Mouse (Mus musculus): ENCODE measurements around the gene Nxph1.
A peak's percentile ranks its signal among the peaks of the same experiment; 100 is the strongest.

Nxph1 gene

DNA sequence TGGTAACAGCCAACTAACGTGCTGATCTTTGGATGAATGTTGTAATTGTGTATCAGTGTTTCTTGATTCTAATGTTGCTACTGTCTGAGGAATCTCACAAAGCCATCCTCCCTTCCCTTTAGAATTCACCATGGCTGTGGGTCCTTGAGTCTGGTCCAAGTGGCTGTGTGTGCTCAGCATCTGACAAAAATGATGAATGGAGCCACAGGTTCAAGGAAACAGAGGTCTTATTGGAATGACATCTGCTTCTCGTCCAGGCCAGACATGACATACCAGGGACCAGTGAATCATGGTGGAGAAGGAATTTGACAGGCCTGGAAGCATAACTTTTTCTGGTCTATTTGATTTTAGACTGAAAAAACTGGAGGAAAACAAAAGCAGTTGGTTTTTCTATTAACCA, 22.3 kb downstream of the Nxph1 start:
- DNase-seq (ENCODE audit: low spot score): no peak

DNA sequence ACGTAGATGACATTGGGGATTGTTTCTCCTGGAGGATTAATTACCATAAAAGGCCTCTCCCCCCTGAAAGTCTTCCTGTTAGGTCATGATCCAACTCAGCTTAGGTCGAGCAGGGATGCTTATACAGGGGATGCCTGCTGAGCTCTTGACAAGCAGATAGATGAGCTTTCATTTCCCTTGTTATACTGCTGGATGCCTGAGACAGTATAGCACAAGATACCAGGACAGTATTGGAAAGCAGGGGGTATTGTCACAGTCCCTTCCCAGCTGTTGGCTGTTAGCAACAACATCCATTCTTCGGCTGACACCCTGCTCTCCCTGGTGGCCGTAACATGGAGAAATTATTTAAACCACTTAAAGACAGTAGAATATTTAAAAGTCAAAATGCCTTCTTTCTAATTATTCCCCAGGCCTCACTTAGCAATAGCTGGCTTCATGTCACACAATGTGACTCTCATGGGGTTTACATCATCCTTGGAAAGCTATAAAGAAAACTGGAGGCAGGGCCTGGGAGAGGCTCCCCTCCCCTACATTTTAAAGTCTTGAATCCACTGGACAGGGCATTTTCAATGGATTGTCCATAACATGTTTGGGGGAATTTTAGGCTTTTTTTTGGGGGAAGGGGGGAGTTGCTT, 31.1 kb downstream of the Nxph1 start:
- DNase-seq (ENCODE audit: low spot score): peak; percentile 23

DNA sequence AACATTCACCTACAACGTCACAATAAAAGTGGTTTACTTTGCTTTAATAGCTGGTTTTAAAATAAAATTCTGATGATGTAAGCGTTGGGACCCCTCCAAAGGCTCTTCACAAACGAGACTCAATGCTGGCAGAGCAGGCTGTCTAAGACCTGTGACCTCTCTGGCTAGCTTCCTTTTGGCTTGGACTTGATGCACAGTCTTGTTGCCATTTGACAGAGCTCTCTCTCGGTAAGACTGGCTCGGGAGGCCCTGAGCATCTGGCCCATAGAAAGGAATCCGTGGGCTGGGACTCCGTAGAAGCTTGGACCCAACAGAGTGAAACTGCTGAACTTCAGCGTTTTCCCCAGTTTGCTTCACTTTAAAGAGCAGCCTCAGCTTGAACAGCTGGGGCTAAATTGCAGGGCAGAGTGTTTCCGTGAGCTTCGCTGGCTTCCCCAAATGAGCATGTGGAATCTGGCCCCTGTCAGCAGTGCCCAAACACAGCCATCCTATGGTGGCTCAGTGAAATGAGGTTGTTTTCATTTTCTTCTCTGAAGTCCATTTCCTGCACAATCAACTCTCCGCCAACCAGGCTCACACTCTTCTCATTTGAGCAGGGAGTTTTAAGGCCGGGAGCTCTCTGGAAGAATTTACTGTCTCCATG, 48.2 kb downstream of the Nxph1 start:
- peak; percentile 4 for DNase-seq (ENCODE audit: low spot score)

DNA sequence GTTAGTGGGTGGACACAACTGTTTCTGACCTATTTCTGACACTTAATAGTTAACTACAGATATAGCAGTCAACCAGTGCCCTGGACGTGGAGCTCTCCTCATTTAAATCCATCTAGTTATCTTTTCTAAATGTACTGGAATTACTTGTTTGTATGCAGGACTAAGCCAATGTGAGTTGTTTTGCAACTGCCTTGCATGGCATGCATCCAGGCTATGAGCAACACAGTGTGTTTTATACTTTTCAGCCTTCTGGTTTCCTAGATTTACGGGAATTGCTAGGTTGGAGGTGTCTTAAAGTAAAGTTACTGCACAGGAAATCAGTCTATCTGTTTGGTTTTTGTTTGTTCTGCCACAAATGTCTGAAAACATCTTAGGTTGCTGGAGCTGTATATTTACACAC, 49.1 kb downstream of the Nxph1 start:
- DNase-seq (ENCODE audit: low spot score): no peak

DNA sequence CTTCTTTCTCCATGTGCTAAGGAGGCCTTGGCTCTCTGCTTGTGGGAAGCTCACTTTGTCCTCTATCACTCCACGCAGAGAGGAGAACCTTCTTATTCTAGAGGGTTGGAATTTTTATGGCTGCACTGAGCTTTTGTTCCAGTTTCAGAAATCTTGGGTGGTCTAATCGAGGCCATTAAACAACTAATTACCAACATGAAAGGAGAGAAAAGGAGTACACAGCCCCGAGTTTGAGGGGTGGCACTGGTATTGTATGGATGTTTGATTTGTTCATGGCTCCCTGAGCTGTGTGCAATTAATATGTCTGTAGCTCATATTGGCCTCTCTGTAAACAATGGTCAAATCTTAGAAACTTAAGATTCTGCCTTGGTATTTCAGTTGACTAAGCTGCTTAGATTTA, 54.5 kb downstream of the Nxph1 start:
- DNase-seq (ENCODE audit: low spot score): no peak

- DNase-seq (ENCODE audit: low spot score): no peak
These were observed 78.4 kb downstream of the Nxph1 start for GRCm38 (mm10) chr6:9026631-9027030.

GRCm38 (mm10) chr6:9027146-9027545, 78.9 kb downstream of the Nxph1 start:
- no peak for DNase-seq (ENCODE audit: low spot score)

DNA sequence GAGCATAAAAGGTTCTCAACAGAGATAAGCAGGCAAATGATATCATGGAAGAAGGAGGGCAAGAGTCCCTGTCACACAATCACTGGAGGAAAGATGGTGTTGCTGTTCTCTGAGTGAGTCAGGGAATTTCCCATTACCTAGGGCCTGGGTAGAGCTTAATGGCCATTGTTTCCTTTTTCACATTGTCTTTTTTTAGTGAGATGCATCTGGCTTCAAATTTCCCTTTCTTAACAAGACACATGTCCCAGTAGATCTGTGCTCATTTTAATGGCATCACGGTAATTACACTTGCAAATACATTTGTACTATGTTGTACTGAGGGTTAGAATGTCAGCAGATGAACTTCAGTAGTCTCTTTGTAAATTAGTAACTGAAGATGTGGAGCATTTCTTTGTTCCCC, 80.3 kb downstream of the Nxph1 start:
- no peak for DNase-seq (ENCODE audit: low spot score)

DNA sequence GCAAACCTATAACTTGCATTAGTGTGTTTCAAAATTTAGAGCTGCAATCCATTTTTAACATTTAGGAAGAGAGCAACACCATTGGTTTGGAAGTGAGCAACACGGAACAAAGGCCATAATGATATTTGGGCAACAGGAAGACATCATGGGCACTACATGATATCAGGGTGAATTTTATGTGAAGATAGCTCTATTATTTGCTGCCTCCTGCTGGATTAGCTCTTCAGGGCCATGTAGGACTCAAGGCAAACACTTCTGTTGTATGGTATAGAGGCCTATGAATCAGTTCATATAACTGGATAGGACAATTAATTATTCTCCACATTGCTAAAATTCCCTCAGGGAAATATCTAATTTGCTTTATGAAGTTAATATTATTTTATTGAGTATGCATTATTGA, 91.1 kb downstream of the Nxph1 start:
- DNase-seq (ENCODE audit: low spot score): no peak

DNA sequence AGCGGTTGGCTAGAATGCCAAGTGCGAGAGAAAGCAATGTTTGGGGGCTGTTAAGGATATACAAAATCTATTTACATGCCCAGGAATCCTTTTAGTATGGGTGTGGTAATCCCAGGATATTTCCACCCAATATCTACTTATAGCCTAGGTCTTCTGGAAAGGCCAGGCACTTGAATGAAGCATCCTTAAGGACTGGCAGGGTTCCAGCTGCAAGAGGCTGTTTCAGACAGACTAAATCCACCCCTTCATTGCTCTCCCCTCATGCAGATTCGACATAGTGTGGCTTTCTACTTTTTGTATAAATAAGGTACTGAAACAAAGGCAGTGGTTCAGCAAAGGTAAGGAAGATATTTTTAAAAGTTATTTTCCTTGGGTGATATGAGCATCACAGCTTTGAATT, 92.8 kb downstream of the Nxph1 start:
- no peak for DNase-seq (ENCODE audit: low spot score)

DNA sequence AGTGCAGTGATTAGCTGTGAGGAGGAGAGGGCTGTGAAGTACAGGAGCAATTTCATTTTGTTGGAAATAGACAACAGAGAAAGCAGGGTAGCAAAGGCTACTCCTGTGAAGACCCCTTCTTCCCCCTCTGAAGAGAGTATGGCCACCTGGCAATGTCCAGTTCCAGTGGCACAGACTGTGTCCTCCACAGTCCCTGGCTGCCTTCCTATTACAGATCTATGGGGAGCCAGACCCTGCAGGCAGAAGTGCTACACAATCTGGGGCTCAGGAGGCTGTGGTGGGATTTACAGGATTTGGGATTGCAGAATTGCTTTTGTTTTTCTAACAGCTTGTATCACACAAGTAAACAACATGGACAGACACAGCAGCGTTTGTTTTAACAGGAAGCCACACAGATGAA, 94.2 kb downstream of the Nxph1 start:
- no peak for DNase-seq (ENCODE audit: low spot score)

- DNase-seq (ENCODE audit: low spot score): no peak
These were observed 98.6 kb downstream of the Nxph1 start for GRCm38 (mm10) chr6:9046815-9047214.

DNA sequence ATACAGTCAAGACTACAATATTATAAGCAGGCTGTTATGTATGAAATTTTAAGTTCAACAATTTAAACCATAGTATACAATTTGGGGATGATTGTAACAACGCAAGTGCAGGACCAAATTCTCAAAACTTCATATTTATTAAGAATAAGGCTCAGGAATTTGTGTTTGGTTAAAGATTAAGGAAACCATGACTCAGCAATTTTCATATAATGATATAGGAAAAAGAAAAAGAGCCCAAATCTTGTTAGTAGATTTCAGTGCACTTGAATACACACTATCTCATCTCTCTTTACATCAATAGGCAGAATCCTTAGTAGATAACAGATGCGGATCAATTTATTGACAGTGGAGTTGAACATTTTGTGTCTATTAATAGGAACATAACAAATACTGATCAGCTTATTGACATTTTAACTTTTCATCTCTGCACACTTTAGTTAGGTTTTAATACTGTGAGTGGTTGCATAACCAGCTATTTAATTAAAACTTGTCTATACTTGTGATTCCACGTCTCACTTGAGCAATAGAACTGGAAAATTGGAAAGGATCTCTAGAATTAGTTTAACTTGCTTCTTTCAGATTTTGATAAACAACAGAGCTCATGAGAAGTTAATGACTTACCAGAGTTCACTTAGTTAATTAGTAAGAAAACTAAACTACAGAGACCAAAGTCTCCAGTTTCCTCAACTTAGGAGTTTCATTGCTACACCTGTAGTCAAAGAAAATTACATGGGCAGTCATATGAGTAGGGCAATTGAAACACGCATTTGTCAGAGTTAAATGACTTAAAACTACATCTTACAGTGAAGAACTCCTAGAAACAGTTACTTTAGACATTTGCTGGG, 113.3 kb downstream of the Nxph1 start:
- no peak for DNase-seq (ENCODE audit: low spot score)

DNA sequence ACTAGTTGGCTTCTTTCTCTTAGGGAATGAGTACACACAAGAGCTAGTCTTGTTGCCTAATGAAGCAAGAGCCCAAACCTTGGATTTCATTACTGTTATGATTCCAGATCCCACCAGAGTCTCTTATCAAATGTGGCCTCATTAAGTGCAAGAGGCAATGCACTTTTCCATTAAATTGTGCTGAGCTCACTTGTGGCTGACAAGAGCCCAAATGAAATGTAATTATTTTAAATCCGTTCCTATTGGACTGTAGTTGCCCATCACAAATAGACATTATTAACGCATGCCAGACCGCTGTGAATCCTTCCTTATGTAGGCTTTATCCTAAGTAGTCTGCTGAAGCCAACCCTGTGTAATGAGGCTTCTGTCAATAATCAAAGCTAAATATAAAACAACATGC, 118.2 kb downstream of the Nxph1 start:
- no peak for DNase-seq (ENCODE audit: low spot score)

GRCm38 (mm10) chr6:9069913-9070312, 121.7 kb downstream of the Nxph1 start:
- peak; percentile 42 for DNase-seq (ENCODE audit: low spot score)

DNA sequence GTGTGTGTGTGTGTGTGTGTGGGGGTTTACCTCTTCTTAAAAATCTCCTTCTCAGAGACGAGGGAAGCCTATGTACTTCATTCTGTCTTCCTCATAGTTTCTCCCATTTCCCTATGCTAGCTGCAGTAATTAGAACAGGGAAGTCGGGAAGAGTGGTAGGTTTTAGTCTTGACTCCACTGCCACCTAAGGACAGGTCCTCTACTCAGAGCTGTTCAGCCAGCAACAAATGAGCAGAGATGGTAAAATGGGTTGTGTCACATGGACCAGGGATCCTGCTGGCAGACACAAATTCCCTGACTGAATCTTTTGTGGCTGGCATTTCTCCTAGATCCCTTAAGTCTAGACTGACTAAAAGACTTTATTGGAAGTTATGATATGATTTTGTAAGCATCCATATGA, 128.2 kb downstream of the Nxph1 start:
- DNase-seq (ENCODE audit: low spot score): no peak

GRCm38 (mm10) chr6:9077793-9078689, 129.8 kb downstream of the Nxph1 start:
- no peak for DNase-seq (ENCODE audit: low spot score)

DNA sequence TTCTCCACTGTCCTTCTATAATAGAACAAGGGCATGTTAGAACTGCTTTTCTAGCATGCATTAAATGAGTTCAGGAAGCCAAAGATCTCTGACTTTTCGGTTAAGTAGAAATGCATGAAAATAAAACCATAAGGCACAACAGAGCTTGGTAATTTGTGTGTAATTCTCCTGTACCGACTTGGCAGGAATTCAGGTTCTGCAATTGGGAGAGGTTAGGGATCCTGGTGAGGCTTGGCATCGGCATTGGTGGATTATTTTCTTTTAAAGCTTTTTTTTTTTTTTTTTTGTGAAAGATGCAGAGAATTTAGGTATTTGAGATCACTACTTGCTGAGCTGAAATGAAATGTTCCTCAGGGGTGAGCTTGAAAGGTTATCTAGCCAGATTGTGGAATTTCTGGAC, 135.6 kb downstream of the Nxph1 start:
- no peak for DNase-seq (ENCODE audit: low spot score)

- no peak for DNase-seq (ENCODE audit: low spot score)
These were observed 149.1 kb downstream of the Nxph1 start for GRCm38 (mm10) chr6:9097345-9097744.

GRCm38 (mm10) chr6:9107366-9107765, 159.1 kb downstream of the Nxph1 start:
- no peak for DNase-seq (ENCODE audit: low spot score)

- DNase-seq (ENCODE audit: low spot score): no peak
These were observed 170.9 kb downstream of the Nxph1 start for GRCm38 (mm10) chr6:9119136-9119535.

GRCm38 (mm10) chr6:9124321-9124914, 176.2 kb downstream of the Nxph1 start:
- DNase-seq (ENCODE audit: low spot score): peak; percentile 1
